Mouse (Mus musculus): ENCODE data around the gene Efcab11. TPM values are rescaled to one million over a fixed set of nuclear protein-coding genes. Genes with fewer than 3 reads are reported as not detected.

The Efcab11 gene
- polyA plus RNA-seq, 1 experiment from 2014 or later = 10.6 TPM

- no peak overlapping the region for H3K9ac ChIP-seq
- H3K27me3 ChIP-seq (replicated peaks) = no peaks in the 10 kb centered on the region
- no peaks in the 10 kb centered on the region for H3K9me3 ChIP-seq
- H3K27ac ChIP-seq = no peak overlapping the region
- ATAC-seq (ENCODE audit: insufficient read depth, low FRiP score, low read depth) = no peak
- 85% methylated on average over 1 of the region's 1 CpGs for WGBS
- no peak overlapping the region for H3K4me2 ChIP-seq
- H3K4me3 ChIP-seq (replicated peaks) = no peak overlapping the region
- no peaks in the 10 kb centered on the region for H3K4me1 ChIP-seq
- H3K36me3 ChIP-seq = no peaks in the 10 kb centered on the region
Measured at GRCm38 (mm10) chr12:99868821-99869220, 15.4 kb downstream of the Efcab11 start.

- H3K4me2 ChIP-seq = no peak overlapping the region
- no peaks in the 10 kb centered on the region for H3K9me3 ChIP-seq
- no peak overlapping the region for H3K9ac ChIP-seq
- no peaks in the 10 kb centered on the region for H3K36me3 ChIP-seq
- H3K27me3 ChIP-seq (replicated peaks) = no peaks in the 10 kb centered on the region
- H3K4me3 ChIP-seq (replicated peaks) = no peak overlapping the region
- no peak overlapping the region for H3K27ac ChIP-seq
- no peak for ATAC-seq (ENCODE audit: insufficient read depth, low FRiP score, low read depth)
- H3K4me1 ChIP-seq = no peaks in the 10 kb centered on the region
Measured at GRCm38 (mm10) chr12:99864613-99865012, 19.6 kb downstream of the Efcab11 start.

GRCm38 (mm10) chr12:99860981-99861380, 23.3 kb downstream of the Efcab11 start:
- Histone ChIP-seq H3K9ac (no peak overlapping the region), H3K4me1 (no peaks in the 10 kb centered on the region), H3K27ac (no peak overlapping the region), H3K4me3 (replicated peaks) (no peak overlapping the region), H3K9me3 (no peaks in the 10 kb centered on the region), H3K4me2 (no peak overlapping the region), H3K27me3 (replicated peaks) (no peaks in the 10 kb centered on the region), H3K36me3 (no peaks in the 10 kb centered on the region)
- ATAC-seq (ENCODE audit: insufficient read depth, low FRiP score, low read depth) = no peak
- WGBS = 78% methylated on average over 4 of the region's 4 CpGs

GRCm38 (mm10) chr12:99859391-99860100, 24.7 kb downstream of the Efcab11 start:
- Histone ChIP-seq H3K27me3 (replicated peaks) (no peaks in the 10 kb centered on the region), H3K4me1 (no peaks in the 10 kb centered on the region), H3K27ac (no peak overlapping the region), H3K4me2 (no peak overlapping the region), H3K36me3 (no peaks in the 10 kb centered on the region), H3K9ac (no peak overlapping the region), H3K9me3 (no peaks in the 10 kb centered on the region), H3K4me3 (replicated peaks) (no peak overlapping the region)
- no peak for ATAC-seq (ENCODE audit: insufficient read depth, low FRiP score, low read depth)
- 74% methylated on average over 3 of the region's 3 CpGs for WGBS

GRCm38 (mm10) chr12:99858664-99859063, 25.6 kb downstream of the Efcab11 start:
- WGBS = 87% methylated on average over 5 of the region's 5 CpGs
- Histone ChIP-seq H3K36me3 (no peaks in the 10 kb centered on the region; the same call in 1 of the 2 replicates), H3K9me3 (no peaks in the 10 kb centered on the region)

GRCm38 (mm10) chr12:99856011-99856410, 28.2 kb downstream of the Efcab11 start:
- Histone ChIP-seq H3K4me2 (no peak overlapping the region), H3K27ac (no peak overlapping the region), H3K36me3 (no peaks in the 10 kb centered on the region; the same call in 1 of the 2 replicates), H3K9ac (no peak overlapping the region), H3K4me1 (no peaks in the 10 kb centered on the region), H3K27me3 (replicated peaks) (no peaks in the 10 kb centered on the region), H3K4me3 (replicated peaks) (no peak overlapping the region), H3K9me3 (no peaks in the 10 kb centered on the region)
- ATAC-seq (ENCODE audit: insufficient read depth, low FRiP score, low read depth) = no peak
- WGBS = 60% methylated on average over 9 of the region's 9 CpGs

More at GRCm38 (mm10) chr12:99858664-99859063, 25.6 kb downstream of the Efcab11 start:
- H3K27me3 ChIP-seq (replicated peaks) = no peaks in the 10 kb centered on the region
- no peak overlapping the region for H3K9ac ChIP-seq
- H3K27ac ChIP-seq = no peak overlapping the region
- H3K4me1 ChIP-seq = no peaks in the 10 kb centered on the region
- no peak overlapping the region for H3K4me2 ChIP-seq
- H3K4me3 ChIP-seq (replicated peaks) = no peak overlapping the region
- no peak for ATAC-seq (ENCODE audit: insufficient read depth, low FRiP score, low read depth)

GRCm38 (mm10) chr12:99853323-99854258, 30.6 kb downstream of the Efcab11 start:
- Histone ChIP-seq H3K9ac (no peak overlapping the region), H3K4me2 (no peak overlapping the region), H3K27ac (no peak overlapping the region), H3K4me1 (no peaks in the 10 kb centered on the region), H3K27me3 (replicated peaks) (no peaks in the 10 kb centered on the region), H3K4me3 (replicated peaks) (no peak overlapping the region), H3K9me3 (no peaks in the 10 kb centered on the region), H3K36me3 (no peaks in the 10 kb centered on the region; the same call in 1 of the 2 replicates)
- ATAC-seq (ENCODE audit: insufficient read depth, low FRiP score, low read depth) = 0 out of 2 replicates have a peak, but pooled peaks have one; percentile 27
- WGBS = 68% methylated on average over 14 of the region's 14 CpGs

GRCm38 (mm10) chr12:99849996-99850395, 34.2 kb downstream of the Efcab11 start:
- ATAC-seq (ENCODE audit: insufficient read depth, low FRiP score, low read depth) = no peak
- Histone ChIP-seq H3K27me3 (replicated peaks) (no peaks in the 10 kb centered on the region), H3K4me1 (no peaks in the 10 kb centered on the region), H3K4me3 (replicated peaks) (no peak overlapping the region), H3K4me2 (no peak overlapping the region), H3K36me3 (no peaks in the 10 kb centered on the region; the same call in 1 of the 2 replicates), H3K27ac (no peak overlapping the region), H3K9ac (no peak overlapping the region), H3K9me3 (no peaks in the 10 kb centered on the region)
- WGBS = 91% methylated on average over 2 of the region's 2 CpGs

GRCm38 (mm10) chr12:99844951-99845350, 39.3 kb downstream of the Efcab11 start:
- no peaks in the 10 kb centered on the region for H3K4me1 ChIP-seq
- no peaks in the 10 kb centered on the region for H3K36me3 ChIP-seq
- WGBS = 89% methylated on average over 8 of the region's 8 CpGs
- no peaks in the 10 kb centered on the region for H3K9me3 ChIP-seq
- no peaks in the 10 kb centered on the region for H3K27me3 ChIP-seq (replicated peaks)
- ATAC-seq (ENCODE audit: insufficient read depth, low FRiP score, low read depth) = no peak
- H3K4me3 ChIP-seq (replicated peaks) = no peak overlapping the region
- H3K4me2 ChIP-seq = no peak overlapping the region
- H3K27ac ChIP-seq = no peak overlapping the region
- no peak overlapping the region for H3K9ac ChIP-seq

- Histone ChIP-seq H3K9ac (no peak overlapping the region), H3K36me3 (no peaks in the 10 kb centered on the region), H3K27ac (no peak overlapping the region), H3K27me3 (replicated peaks) (no peaks in the 10 kb centered on the region), H3K9me3 (no peaks in the 10 kb centered on the region), H3K4me1 (no peaks in the 10 kb centered on the region), H3K4me2 (no peak overlapping the region), H3K4me3 (replicated peaks) (no peak overlapping the region)
- ATAC-seq (ENCODE audit: insufficient read depth, low FRiP score, low read depth) = no peak
- 75% methylated on average over 14 of the region's 14 CpGs for WGBS
Measured at GRCm38 (mm10) chr12:99838703-99839102, 45.5 kb downstream of the Efcab11 start.

- 66% methylated on average over 11 of the region's 11 CpGs for WGBS
- Histone ChIP-seq H3K9ac (no peak overlapping the region), H3K27ac (no peak overlapping the region), H3K4me3 (replicated peaks) (no peak overlapping the region), H3K9me3 (no peaks in the 10 kb centered on the region), H3K36me3 (no peaks in the 10 kb centered on the region), H3K4me1 (no peaks in the 10 kb centered on the region), H3K27me3 (replicated peaks) (no peaks in the 10 kb centered on the region), H3K4me2 (no peak overlapping the region)
- ATAC-seq (ENCODE audit: insufficient read depth, low FRiP score, low read depth) = no peak
Measured at GRCm38 (mm10) chr12:99838109-99838508, 46.1 kb downstream of the Efcab11 start.

- Histone ChIP-seq H3K36me3 (no peaks in the 10 kb centered on the region), H3K4me1 (no peaks in the 10 kb centered on the region), H3K9me3 (no peaks in the 10 kb centered on the region), H3K27me3 (replicated peaks) (no peaks in the 10 kb centered on the region), H3K4me3 (replicated peaks) (no peak overlapping the region), H3K4me2 (no peak overlapping the region), H3K27ac (no peak overlapping the region), H3K9ac (no peak overlapping the region)
- WGBS = 82% methylated on average over 5 of the region's 5 CpGs
- no peak for ATAC-seq (ENCODE audit: insufficient read depth, low FRiP score, low read depth)
Measured at GRCm38 (mm10) chr12:99837528-99837927, 46.7 kb downstream of the Efcab11 start.
